Mouse (Mus musculus): ENCODE measurements around the gene 9930104L06Rik. TPM values are rescaled to one million over a fixed set of nuclear protein-coding genes. Genes with fewer than 3 reads are reported as not detected.

Gene 9930104L06Rik
- total RNA-seq (2021), result 10 to 100 TPM; 18.9 to 20.3 TPM
- long read RNA-seq, experiment 1, partial matches to known transcripts, result 3 of 8 reads
- long read RNA-seq, experiment 1, other reads (novel, unspliced or antisense), result 4 of 8 reads
- long read RNA-seq, experiment 2, partial matches to known transcripts, result 1 of 9 reads
- long read RNA-seq, experiment 2, other reads (novel, unspliced or antisense), result 8 of 9 reads

- Histone ChIP-seq H3K4me3 (peak within 1 kb of the TSS; percentile 72), H3K27ac (no peak within 1 kb of the TSS)
- intact Hi-C loops (cut with DNase I), result no loop called here
- no peak; the same call in 1 of the 2 replicates for TF ChIP-seq CTCF (IDR thresholded peaks at IDR 0.05)
- peak; percentile 94 for DNase-seq (ENCODE audit: extremely low spot score in 1 of 2, low spot score in 2 of 2)
Measured at GRCm38 (mm10) chr4:124936613-124937471, at the start of gene 9930104L06Rik. Gene 9930104L06Rik (plus strand): TSS chr4:124937048.

- TF ChIP-seq CTCF (IDR thresholded peaks at IDR 0.05), result no peak
Measured at GRCm38 (mm10) chr4:124888702-124889101, 48.1 kb upstream of the 9930104L06Rik start.

GRCm38 (mm10) chr4:124889935-124890334, 46.9 kb upstream of the 9930104L06Rik start:
- DNase-seq (ENCODE audit: extremely low spot score in 1 of 2, low spot score in 2 of 2), result no peak

More at GRCm38 (mm10) chr4:124888702-124889101, 48.1 kb upstream of the 9930104L06Rik start:
- Histone ChIP-seq H3K27ac (0 out of 2 replicates have a peak overlapping the region, but pooled peaks have one; percentile 36), H3K4me3 (no peak overlapping the region)
- intact Hi-C loops (cut with DNase I), result no loop called here
- DNase-seq (ENCODE audit: extremely low spot score in 1 of 2, low spot score in 2 of 2), result peak in 1 of 2 experiments; percentile 38

GRCm38 (mm10) chr4:124890831-124891230, 46.0 kb upstream of the 9930104L06Rik start:
- no peak for TF ChIP-seq CTCF (IDR thresholded peaks at IDR 0.05)
- no peak for DNase-seq (ENCODE audit: extremely low spot score in 1 of 2, low spot score in 2 of 2)
- intact Hi-C loops (cut with DNase I), result no loop called here
- peak overlapping the region; percentile 74 for H3K27ac ChIP-seq
- H3K4me3 ChIP-seq, result no peak overlapping the region

More at GRCm38 (mm10) chr4:124889935-124890334, 46.9 kb upstream of the 9930104L06Rik start:
- Histone ChIP-seq H3K27ac (no peak overlapping the region), H3K4me3 (no peak overlapping the region)
- intact Hi-C loops (cut with DNase I), result no loop called here
- TF ChIP-seq CTCF (IDR thresholded peaks at IDR 0.05), result no peak

- H3K4me3 ChIP-seq, result peak overlapping the region; percentile 56
- TF ChIP-seq CTCF (IDR thresholded peaks at IDR 0.05), result no peak
- intact Hi-C loops (cut with DNase I), result no loop called here
- H3K27ac ChIP-seq, result peak overlapping the region; percentile 94
- no peak for DNase-seq (ENCODE audit: extremely low spot score in 1 of 2, low spot score in 2 of 2)
Measured at GRCm38 (mm10) chr4:124893769-124894168, 43.1 kb upstream of the 9930104L06Rik start.

GRCm38 (mm10) chr4:124894508-124895428, 42.1 kb upstream of the 9930104L06Rik start:
- peak overlapping the region; percentile 56 for H3K4me3 ChIP-seq
- intact Hi-C loops (cut with DNase I), result no loop called here
- TF ChIP-seq CTCF (IDR thresholded peaks at IDR 0.05), result no peak

GRCm38 (mm10) chr4:124898428-124898827, 38.4 kb upstream of the 9930104L06Rik start:
- H3K27ac ChIP-seq, result no peak overlapping the region
- no peak overlapping the region for H3K4me3 ChIP-seq
- DNase-seq (ENCODE audit: extremely low spot score in 1 of 2, low spot score in 2 of 2), result no peak
- intact Hi-C loops (cut with DNase I), result no loop called here
- TF ChIP-seq CTCF (IDR thresholded peaks at IDR 0.05), result no peak

More at GRCm38 (mm10) chr4:124894508-124895428, 42.1 kb upstream of the 9930104L06Rik start:
- peak overlapping the region; percentile 94 for H3K27ac ChIP-seq
- DNase-seq (ENCODE audit: extremely low spot score in 1 of 2, low spot score in 2 of 2), result peak; percentile 73 to 76

GRCm38 (mm10) chr4:124899906-124900305, 36.9 kb upstream of the 9930104L06Rik start:
- no peak for DNase-seq (ENCODE audit: extremely low spot score in 1 of 2, low spot score in 2 of 2)
- H3K27ac ChIP-seq, result no peak overlapping the region
- no peak overlapping the region for H3K4me3 ChIP-seq
- TF ChIP-seq CTCF (IDR thresholded peaks at IDR 0.05), result no peak
- intact Hi-C loops (cut with DNase I), result no loop called here

- intact Hi-C loops (cut with DNase I), result no loop called here
- no peak for DNase-seq (ENCODE audit: extremely low spot score in 1 of 2, low spot score in 2 of 2)
- Histone ChIP-seq H3K4me3 (no peak overlapping the region), H3K27ac (no peak overlapping the region)
- peak; percentile 38 for TF ChIP-seq CTCF (IDR thresholded peaks at IDR 0.05)
Measured at GRCm38 (mm10) chr4:124905417-124905816, 31.4 kb upstream of the 9930104L06Rik start.

- no peak for TF ChIP-seq CTCF (IDR thresholded peaks at IDR 0.05)
- DNase-seq (ENCODE audit: extremely low spot score in 1 of 2, low spot score in 2 of 2), result no peak
- Histone ChIP-seq H3K4me3 (no peak overlapping the region), H3K27ac (no peak overlapping the region)
- intact Hi-C loops (cut with DNase I), result no loop called here
Measured at GRCm38 (mm10) chr4:124905971-124906822, 30.7 kb upstream of the 9930104L06Rik start.

All from left cerebral cortex, adult 2 months (tissue).